Mouse (Mus musculus) forebrain, embryonic 12.5 days (tissue): ENCODE data around the gene AB124611. TPM values are rescaled to one million over a fixed set of nuclear protein-coding genes. Genes with fewer than 3 reads are reported as not detected.
"Not testable (repeated sequence)": the region's sequence is repeated elsewhere in the genome, so short reads cannot be mapped to it uniquely, and the experiment has no call there.

Source experiments
- ATAC-seq: fragments of 200-750 bp; cut with Nextera tagmentation; 2 replicates; pipeline ENCODE4 v1.8.0; 2017; ENCODE audit warnings: moderate TSS enrichment; ENCODE audit not compliant: low FRiP score
- H3K27ac ChIP-seq: fragments of 300-500 bp; sonication (generic); 2 replicates; pipeline ENCODE4 v1.5.1; 2016; ENCODE audit warnings: mild to moderate bottlenecking
- H3K27me3 ChIP-seq: fragments of 300-500 bp; sonication (generic); 2 replicates; pipeline ENCODE4 v1.6.1; 2016; ENCODE audit warnings: mild to moderate bottlenecking
- H3K36me3 ChIP-seq: fragments of 300-500 bp; sonication (generic); replicated peaks from 2 replicates; pipeline ENCODE4 v1.6.1; 2016; ENCODE audit warnings: mild to moderate bottlenecking
- H3K4me1 ChIP-seq: fragments of 300-500 bp; sonication (generic); 2 replicates; pipeline ENCODE4 v1.6.1; 2016
- H3K4me2 ChIP-seq: fragments of 300-500 bp; sonication (generic); 2 replicates; pipeline ENCODE4 v1.6.1; 2016; ENCODE audit warnings: mild to moderate bottlenecking, moderate library complexity
- H3K4me3 ChIP-seq: fragments of 300-500 bp; sonication (generic); replicated peaks from 2 replicates; pipeline ENCODE4 v1.5.1; 2016; ENCODE audit warnings: mild to moderate bottlenecking
- H3K9ac ChIP-seq: fragments of 300-500 bp; sonication (generic); 2 replicates; pipeline ENCODE4 v1.6.1; 2016; ENCODE audit warnings: mild to moderate bottlenecking
- H3K9me3 ChIP-seq: fragments of 300-500 bp; sonication (generic); 2 replicates; pipeline ENCODE4 v1.6.1; 2016
- WGBS: fragments of 180-500 bp; shearing (Covaris S2); methylation state at CpG from one replicate; pipeline ENCODE4 v1.1.7; 2016; 5-methylcytosine and 5-hydroxymethylcytosine counted together
- polyA plus RNA-seq: library from polyadenylated mRNA; unstranded; fragments of >200 nt; fragmentation: Nextera tagmentation; extraction: Ambion mirVana; gene quantifications from 2 replicates; pipeline ENCODE4 v1.2.1, GENCODE M21; 2016

AB124611 gene
- 4.9 and 7.2 TPM in 2 replicates for polyA plus RNA-seq

DNA sequence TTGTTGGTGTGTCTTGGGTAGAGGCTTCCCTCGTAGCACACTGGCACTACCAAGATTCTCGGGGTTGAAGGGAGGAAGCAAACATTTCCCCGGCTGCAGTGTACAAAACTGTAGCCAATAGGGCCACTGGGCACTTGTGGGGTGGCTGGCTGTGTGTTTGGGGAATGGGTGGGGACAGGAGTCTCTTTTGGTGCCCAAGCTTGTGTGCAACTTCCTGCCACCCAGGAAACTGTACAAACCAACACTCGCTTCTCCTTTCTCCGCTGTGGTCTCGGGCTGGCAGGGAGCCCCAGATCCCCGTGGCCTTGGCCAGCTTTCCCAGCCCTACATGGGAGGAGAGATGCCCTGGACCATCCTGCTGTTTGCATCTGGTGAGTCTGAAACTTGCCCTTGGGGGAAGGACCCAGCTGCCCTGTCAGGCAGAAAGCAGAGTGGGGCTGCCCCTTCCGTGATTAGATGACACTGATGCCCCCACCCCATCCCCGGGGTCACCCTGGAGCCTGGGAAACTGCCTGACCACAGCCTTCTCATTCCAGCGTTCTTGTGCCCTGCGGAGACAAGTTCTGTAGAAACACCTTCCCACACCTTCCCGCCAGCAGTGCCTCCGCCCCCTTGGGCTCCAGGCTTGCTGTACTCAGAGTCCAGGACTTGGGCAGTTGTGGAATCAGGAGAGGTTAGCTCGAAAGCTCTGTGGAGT, at the start of gene AB124611:
AB124611 (plus strand) TSS at position 240 of the 697 bp plus-strand sequence.
- peaks cover 3% of the 10 kb centered on the region; the same call in 1 of the 2 replicates for H3K4me1 ChIP-seq
- H3K4me2 ChIP-seq: no peak within 1 kb of the TSS
- no peak within 1 kb of the TSS for H3K9ac ChIP-seq
- H3K27ac ChIP-seq: no peak within 1 kb of the TSS
- H3K9me3 ChIP-seq: no peaks in the 10 kb centered on the region
- no peak for ATAC-seq
- H3K4me3 ChIP-seq: no peak within 1 kb of the TSS
- WGBS: 63% methylated on average over 14 of the region's 14 CpGs
- H3K27me3 ChIP-seq: no peaks in the 10 kb centered on the region
- 0 out of 2 replicates have a peak, but pooled peaks cover 6% of the 10 kb centered on the region for H3K36me3 ChIP-seq

DNA sequence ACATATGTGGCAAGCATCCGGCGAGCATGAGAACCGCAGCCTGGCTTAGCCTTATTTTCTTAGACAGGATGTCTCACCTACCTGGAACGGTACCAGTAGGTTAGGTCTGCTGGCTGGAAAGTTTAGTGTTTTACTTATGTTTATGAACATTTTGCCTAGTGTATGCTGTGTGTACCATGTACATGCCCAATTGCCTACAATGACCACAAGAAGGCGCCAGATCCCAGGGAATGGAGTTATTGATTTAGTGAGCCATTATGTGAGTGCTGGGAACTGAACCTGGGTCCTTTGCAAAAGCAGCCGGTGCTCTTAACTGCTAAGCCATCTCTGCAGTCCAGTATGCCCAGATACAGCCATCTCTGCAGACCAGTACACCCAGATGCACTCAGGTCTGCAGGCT, 48.3 kb upstream of the AB124611 start:
- Histone ChIP-seq H3K4me2 (no peak overlapping the region), H3K9ac (no peak overlapping the region), H3K4me3 (no peak overlapping the region), H3K36me3 (peaks cover 86% of the 10 kb centered on the region), H3K27me3 (no peaks in the 10 kb centered on the region), H3K9me3 (peaks cover 3% of the 10 kb centered on the region; the same call in 1 of the 2 replicates), H3K27ac (no peak overlapping the region), H3K4me1 (no peaks in the 10 kb centered on the region)
- ATAC-seq: no peak
- WGBS: 97% methylated on average over 6 of the region's 6 CpGs

DNA sequence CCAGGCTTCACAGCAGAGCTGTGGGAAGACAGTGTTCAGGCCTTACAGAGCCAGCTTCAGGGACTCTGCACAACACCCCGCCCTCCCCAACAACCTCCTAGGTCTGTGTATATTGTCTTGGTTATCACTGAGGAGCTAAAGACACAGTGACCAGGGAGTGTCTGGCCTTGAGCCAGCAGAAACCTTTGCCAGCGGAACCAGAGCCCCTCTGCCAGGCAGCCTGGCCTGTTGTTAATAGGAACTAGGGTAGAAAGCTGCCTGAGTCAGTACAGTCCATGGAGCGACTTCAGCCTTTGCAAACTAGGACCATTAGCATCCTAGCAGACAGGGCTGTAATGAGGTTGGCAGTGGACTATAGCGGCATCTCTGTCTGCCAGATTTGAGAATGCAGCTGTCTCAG, 41.9 kb upstream of the AB124611 start:
- WGBS: 93% methylated on average over 4 of the region's 4 CpGs
- Histone ChIP-seq H3K27me3 (no peaks in the 10 kb centered on the region), H3K9ac (no peak overlapping the region), H3K4me1 (no peaks in the 10 kb centered on the region), H3K27ac (no peak overlapping the region), H3K36me3 (peaks cover 62% of the 10 kb centered on the region), H3K4me2 (no peak overlapping the region), H3K4me3 (no peak overlapping the region), H3K9me3 (no peaks in the 10 kb centered on the region)
- ATAC-seq: no peak

DNA sequence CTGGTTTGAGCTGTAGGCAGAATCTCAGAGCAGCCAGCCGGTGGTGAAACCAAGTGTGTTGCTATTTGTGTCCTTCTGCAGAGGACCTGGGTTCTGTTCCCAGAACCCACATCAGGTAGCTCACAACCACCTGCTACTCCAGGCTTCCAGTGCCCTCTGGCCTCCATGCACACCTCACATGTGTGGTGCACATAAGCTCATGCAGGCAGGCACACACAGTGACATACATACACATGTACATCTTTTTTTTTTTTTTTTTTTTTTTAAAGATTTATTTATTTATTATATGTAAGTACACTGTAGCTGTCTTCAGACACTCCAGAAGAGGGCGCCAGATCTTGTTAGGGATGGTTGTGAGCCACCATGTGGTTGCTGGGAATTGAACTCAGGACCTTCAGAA, 37.7 kb upstream of the AB124611 start:
- H3K4me2 ChIP-seq, H3K27ac ChIP-seq, H3K9ac ChIP-seq, H3K9me3 ChIP-seq, H3K27me3 ChIP-seq, H3K4me1 ChIP-seq, H3K4me3 ChIP-seq, ATAC-seq: not testable (repeated sequence)
- peaks cover 40% of the 10 kb centered on the region for H3K36me3 ChIP-seq
- WGBS: 90% methylated on average over 1 of the region's 2 CpGs

DNA sequence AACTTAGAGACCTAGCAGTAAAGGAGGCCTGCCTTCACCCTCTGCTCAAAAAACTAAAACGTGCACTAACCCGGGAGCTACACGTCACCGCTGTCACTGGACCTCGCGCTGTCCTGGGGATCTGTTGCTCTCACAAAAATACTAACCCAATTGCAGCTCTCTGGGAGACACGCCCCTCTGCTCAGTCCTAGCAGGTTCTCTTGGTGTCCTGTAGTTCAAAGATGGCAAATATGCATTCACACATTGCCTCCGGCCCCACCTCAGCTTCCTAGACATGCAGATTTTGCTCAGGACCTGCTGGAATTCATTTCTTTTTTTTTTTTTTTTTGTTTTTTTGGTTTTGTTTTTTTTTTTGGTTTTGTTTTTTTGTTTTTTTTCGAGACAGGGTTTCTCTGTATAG, 35.3 kb upstream of the AB124611 start:
- H3K36me3 ChIP-seq: peaks cover 31% of the 10 kb centered on the region
- 92% methylated on average over 9 of the region's 9 CpGs for WGBS
- no peak for ATAC-seq

DNA sequence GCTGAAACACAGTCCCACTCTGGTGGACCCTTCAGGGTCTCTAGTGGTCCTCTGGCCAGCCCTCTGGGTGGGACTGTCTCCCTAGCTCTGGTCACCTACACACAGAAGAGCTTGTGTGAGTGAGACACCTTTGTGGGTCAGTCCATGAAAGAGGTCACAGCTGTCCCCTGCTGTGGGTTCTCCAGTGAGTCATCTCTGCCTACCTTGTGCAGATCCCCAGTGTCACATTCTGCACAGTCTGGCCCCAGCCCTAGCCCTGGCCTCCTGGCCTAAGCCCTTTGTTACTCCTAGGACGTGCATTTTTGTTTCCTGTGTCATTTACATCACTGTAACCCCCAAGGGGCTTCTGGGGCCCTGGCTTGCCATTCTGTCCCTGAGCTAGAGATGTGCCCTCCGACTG, 32.1 kb upstream of the AB124611 start:
- Histone ChIP-seq H3K4me3 (no peak overlapping the region), H3K27ac (no peak overlapping the region), H3K9ac (no peak overlapping the region), H3K4me1 (no peaks in the 10 kb centered on the region), H3K36me3 (peaks cover 30% of the 10 kb centered on the region), H3K4me2 (no peak overlapping the region), H3K9me3 (no peaks in the 10 kb centered on the region), H3K27me3 (no peaks in the 10 kb centered on the region)
- no peak for ATAC-seq
- WGBS: 67% methylated on average over 2 of the region's 2 CpGs

More for the DNA sequence above, 35.3 kb upstream of the AB124611 start:
- Histone ChIP-seq H3K27me3 (no peaks in the 10 kb centered on the region), H3K27ac (no peak overlapping the region), H3K4me3 (no peak overlapping the region), H3K4me1 (no peaks in the 10 kb centered on the region), H3K4me2 (no peak overlapping the region), H3K9ac (no peak overlapping the region), H3K9me3 (no peaks in the 10 kb centered on the region)

DNA sequence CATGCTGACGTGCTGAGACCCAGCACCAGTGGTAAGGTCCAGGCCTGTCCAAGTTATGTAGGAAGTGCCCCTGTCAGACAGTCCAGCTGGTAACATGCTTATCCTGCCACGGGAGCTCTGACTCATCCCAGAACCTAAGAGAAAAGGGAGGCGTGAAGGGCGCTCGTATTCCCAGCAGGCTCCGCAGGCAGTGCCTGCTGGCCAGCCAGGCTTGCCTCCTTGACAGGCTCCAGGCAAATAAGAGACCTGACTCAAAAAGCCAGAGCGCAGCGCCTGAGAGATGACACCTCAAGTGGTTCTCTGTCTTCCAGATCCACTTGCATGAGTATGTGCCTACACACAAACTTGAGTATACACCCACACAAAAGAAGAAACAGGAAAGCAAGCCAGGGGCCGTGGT, 31.2 kb upstream of the AB124611 start:
- 93% methylated on average over 9 of the region's 9 CpGs for WGBS
- peaks cover 34% of the 10 kb centered on the region for H3K36me3 ChIP-seq

DNA sequence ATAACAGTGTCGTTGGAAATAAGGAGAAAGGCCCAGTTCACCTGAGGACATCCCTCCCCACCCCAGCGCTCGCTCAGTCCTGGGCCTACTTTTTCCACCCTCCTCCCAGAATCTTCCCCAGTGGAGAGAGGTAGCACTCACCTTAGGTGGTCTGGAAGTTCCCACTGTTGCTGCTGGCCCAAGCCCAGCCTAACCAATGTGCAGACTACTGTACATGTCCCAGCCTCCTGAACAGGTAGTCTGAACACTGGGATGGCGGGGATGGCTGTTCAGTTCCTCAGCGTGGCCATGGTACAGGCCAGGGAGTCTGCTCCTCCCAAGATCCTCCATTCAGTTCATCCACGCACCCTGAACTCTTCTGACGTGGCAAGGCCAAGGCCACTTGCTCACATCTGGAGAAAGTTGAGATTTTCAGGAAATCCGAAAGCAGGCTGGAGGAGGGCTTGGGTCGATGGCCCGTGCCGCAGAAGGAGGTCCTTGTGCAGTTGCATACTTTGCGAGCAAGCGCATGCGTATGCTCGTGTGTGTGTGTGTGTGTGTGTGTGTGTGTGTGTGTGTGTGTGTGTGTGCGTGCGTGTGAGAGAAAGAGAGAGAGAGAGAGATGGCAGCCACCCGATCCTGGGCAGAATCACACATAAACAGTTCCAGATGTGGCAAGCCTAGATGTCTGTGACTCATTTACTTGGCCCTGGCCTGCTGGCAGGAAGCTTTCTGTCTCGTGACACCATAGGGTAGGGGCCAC, 29.5 kb upstream of the AB124611 start:
- 81% methylated on average over 18 of the region's 19 CpGs for WGBS

More for the DNA sequence above, 31.2 kb upstream of the AB124611 start:
- Histone ChIP-seq H3K9me3 (no peaks in the 10 kb centered on the region), H3K4me3 (no peak overlapping the region), H3K27ac (no peak overlapping the region), H3K4me2 (no peak overlapping the region), H3K27me3 (no peaks in the 10 kb centered on the region), H3K4me1 (no peaks in the 10 kb centered on the region), H3K9ac (no peak overlapping the region)
- ATAC-seq: no peak

DNA sequence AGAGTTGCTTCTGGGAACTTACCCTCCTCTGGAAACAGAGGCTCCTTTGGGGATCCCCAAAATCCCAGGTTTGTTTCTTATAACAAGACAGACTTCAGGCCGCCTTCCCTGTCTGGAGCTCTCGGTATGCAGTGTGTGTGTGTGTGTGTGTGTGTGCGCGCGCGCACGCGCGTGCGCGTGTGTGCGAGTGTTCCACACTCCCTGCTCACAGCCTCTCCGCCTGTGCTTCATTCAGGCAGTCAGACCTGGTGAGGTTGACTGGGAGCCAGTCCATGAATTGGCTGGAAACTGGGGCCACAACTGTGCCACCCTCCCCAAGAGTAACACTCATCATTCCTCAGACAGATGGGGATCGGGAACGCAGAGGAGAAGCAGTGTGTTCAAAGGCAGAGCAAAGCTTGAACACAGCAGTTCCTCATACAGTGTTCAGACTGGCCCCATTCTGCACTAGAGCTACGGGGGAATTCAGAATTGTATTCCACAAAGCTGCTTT, 28.9 kb upstream of the AB124611 start:
- Histone ChIP-seq H3K4me1 (no peaks in the 10 kb centered on the region), H3K9me3 (no peaks in the 10 kb centered on the region), H3K4me3 (no peak overlapping the region), H3K36me3 (peaks cover 34% of the 10 kb centered on the region), H3K27ac (0 out of 2 replicates have a peak overlapping the region, but pooled peaks have one; percentile 21), H3K27me3 (no peaks in the 10 kb centered on the region), H3K9ac (no peak overlapping the region), H3K4me2 (no peak overlapping the region)
- WGBS: 92% methylated on average over 16 of the region's 16 CpGs
- ATAC-seq: no peak

More for the DNA sequence above, 29.5 kb upstream of the AB124611 start:
- H3K27me3 ChIP-seq: no peaks in the 10 kb centered on the region
- H3K36me3 ChIP-seq: peaks cover 34% of the 10 kb centered on the region
- H3K9me3 ChIP-seq: no peaks in the 10 kb centered on the region
- H3K27ac ChIP-seq: 0 out of 2 replicates have a peak overlapping the region, but pooled peaks have one; percentile 21
- no peak overlapping the region for H3K4me2 ChIP-seq
- ATAC-seq: no peak
- H3K9ac ChIP-seq: no peak overlapping the region
- H3K4me1 ChIP-seq: no peaks in the 10 kb centered on the region
- H3K4me3 ChIP-seq: no peak overlapping the region

DNA sequence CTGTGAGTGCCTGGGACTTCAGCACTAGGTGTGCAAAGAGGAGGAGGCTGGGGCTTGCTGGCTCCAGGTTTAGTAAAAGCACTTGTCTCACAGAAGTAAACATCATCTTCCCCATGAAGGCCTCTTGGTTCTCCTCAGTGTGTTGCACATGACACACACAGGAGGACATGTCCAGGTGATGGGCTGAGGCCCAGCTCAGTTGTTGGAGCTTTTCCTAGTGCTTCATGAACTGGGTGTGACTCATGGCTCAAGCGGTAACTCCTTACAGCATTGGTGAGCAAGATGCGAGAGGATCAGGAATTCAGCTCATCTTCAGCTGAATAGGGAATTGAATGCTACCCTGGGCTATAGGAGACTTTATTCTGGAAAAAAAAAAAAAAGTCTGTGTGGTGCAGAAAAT, 28.3 kb upstream of the AB124611 start:
- H3K9me3 ChIP-seq: no peaks in the 10 kb centered on the region
- 0 out of 2 replicates have a peak overlapping the region, but pooled peaks have one; percentile 21 for H3K27ac ChIP-seq
- H3K4me3 ChIP-seq: no peak overlapping the region
- no peak for ATAC-seq
- no peaks in the 10 kb centered on the region for H3K27me3 ChIP-seq
- WGBS: 94% methylated on average over 2 of the region's 2 CpGs
- H3K36me3 ChIP-seq: peaks cover 38% of the 10 kb centered on the region
- no peaks in the 10 kb centered on the region for H3K4me1 ChIP-seq
- H3K4me2 ChIP-seq: no peak overlapping the region
- no peak overlapping the region for H3K9ac ChIP-seq

DNA sequence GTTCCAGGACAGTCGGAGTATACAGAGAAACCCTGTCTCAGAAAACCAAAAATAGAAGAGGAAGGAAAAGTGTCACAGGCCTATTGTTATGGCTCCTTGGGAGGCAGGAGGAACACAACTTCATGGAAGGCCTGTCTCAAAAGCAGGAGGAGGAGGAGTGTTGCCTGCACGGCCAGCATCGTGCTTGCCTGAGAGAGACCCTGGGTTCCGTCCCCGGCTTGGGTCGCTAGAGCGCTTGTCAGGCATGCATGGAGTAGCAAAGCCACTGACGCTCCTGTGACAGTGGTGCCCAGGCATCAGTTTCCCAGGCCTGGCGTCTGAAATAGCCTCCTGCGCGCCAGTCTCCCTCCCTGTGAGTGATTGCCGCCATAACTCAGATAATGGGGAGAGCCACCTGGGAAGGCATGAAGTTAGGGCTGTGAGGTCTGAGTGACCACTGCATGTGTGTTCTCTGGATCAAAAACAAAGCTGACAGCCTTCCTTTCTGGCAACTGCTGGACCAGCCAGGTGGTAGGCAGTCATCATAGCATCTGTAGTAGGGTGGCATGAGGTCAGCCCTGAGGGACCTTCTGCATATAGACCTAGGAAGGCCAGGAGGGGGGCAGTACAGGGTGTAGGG, 27.6 kb upstream of the AB124611 start:
- Histone ChIP-seq H3K4me2 (no peak overlapping the region), H3K36me3 (peaks cover 43% of the 10 kb centered on the region), H3K4me3 (no peak overlapping the region), H3K27ac (no peak overlapping the region), H3K9me3 (no peaks in the 10 kb centered on the region), H3K9ac (no peak overlapping the region), H3K4me1 (no peaks in the 10 kb centered on the region), H3K27me3 (no peaks in the 10 kb centered on the region)
- 93% methylated on average over 12 of the region's 12 CpGs for WGBS
- ATAC-seq: no peak

DNA sequence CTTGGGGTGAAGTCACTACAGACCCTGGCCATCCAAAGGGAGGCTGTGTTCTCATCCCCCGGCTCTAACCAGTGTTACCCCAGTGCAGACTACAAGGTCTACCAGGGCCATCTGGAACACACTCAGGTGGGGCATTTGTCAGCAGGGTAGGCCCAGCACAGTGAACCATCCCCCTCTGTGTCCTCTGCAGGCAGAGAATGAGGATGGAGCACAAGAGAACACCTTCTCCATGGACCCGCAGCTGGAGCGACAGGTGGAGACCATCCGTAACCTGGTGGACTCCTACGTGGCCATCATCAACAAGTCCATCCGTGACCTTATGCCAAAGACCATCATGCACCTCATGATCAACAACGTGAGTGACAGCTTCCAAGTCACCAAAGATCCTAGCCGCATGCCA, 22.6 kb upstream of the AB124611 start:
- Histone ChIP-seq H3K27ac (no peak overlapping the region), H3K27me3 (no peaks in the 10 kb centered on the region), H3K36me3 (peaks cover 72% of the 10 kb centered on the region), H3K4me3 (no peak overlapping the region), H3K9ac (no peak overlapping the region), H3K4me1 (no peaks in the 10 kb centered on the region), H3K4me2 (no peak overlapping the region), H3K9me3 (no peaks in the 10 kb centered on the region)
- no peak for ATAC-seq
- 96% methylated on average over 8 of the region's 8 CpGs for WGBS
